Mouse (Mus musculus) thymus, postnatal 36 days (tissue): Measurements from ENCODE around the gene Numb.
"Not testable (repeated sequence)": the region's sequence is repeated elsewhere in the genome, so short reads cannot be mapped to it uniquely, and the experiment has no call there.

ENCODE experiments used
- DNase-seq, 2 experiments: peaks; one replicate each; pipeline ENCODE4 v3.0.0; 2022; ENCODE audit warnings: mixed read lengths in 2 of 2

Numb gene

DNA sequence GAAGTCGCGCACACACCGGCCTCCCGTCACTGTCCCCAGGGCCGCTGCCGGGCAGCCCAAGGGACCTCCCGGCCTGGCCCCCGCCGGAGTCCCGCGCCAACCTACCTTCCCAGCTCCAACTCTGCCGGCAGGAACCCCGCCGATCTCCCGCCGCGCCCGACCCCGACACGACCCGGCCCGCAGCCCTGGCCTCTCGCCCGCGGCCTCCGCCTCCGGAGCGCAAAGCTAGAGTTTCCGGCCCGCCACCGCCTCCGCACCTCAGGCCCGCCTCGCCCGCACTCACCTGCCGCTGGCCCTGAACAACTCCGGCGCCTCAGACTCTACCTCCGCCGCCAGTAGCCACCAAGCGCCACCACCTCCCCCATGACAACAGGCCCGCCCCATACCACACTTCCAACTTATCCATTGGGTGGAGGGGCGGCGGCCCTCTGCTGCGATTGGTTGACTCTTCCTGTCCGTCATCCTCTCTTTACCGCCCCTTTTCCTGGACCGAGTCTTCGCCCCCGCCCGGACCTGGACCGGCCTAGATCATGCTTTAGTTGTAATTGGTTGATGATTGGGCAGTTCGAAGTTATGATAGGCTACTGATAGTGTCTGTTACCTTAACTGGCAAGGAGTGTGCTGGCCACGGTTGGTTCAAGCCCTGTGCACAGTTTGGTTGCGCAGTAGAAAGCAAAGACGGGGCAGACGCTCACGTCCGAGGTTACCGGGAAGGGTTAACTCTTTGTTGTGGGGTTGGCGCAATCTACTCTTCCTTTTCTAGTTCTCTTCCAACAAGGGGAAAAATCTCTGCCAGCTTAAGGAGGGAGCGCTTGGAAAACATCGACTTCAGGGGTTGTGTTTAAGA is at the start of gene Numb:
Numb (minus strand) TSS at position 400 of the 847 bp plus-strand sequence.
- DNase-seq, result peak; percentile 97

DNA sequence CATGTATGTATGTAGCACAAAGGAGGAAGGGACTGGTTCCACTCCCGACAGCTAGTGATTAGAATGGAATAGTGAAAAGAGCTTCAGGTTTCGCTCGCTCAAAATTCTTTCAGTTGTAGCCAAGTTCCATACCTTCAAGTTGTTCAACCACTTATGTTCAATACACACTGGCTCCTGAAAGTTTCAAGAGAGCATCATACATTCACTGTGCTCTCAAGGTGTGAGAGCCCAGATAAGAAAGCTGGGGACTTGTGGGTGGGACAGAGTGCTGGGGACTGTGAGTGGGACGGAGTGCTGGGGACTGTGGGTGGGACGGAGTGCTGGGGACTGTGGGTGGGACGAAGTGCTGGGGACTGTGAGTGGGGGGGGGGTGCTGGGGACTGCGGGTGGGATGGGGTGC is 43.5 kb upstream of the Numb start:
- no peak for DNase-seq

DNA sequence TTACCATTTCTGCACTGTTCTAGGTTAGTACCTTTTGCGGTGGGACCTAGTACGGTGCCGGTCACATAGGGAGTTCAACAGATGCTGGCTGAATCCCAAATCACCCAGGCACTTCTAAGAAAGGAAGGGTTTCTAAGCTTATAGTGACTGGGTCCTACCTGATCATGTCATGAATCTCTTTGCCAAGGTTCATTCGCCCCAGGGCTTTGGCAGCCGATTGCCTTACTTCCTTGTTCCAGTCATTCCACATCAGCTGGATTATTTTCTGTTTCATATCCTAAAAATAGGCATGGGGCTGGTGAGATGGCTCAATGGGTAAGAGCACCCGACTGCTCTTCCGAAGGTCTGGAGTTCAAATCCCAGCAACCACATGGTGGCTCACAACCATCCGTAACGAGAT is 36.5 kb upstream of the Numb start:
- no peak for DNase-seq

DNA sequence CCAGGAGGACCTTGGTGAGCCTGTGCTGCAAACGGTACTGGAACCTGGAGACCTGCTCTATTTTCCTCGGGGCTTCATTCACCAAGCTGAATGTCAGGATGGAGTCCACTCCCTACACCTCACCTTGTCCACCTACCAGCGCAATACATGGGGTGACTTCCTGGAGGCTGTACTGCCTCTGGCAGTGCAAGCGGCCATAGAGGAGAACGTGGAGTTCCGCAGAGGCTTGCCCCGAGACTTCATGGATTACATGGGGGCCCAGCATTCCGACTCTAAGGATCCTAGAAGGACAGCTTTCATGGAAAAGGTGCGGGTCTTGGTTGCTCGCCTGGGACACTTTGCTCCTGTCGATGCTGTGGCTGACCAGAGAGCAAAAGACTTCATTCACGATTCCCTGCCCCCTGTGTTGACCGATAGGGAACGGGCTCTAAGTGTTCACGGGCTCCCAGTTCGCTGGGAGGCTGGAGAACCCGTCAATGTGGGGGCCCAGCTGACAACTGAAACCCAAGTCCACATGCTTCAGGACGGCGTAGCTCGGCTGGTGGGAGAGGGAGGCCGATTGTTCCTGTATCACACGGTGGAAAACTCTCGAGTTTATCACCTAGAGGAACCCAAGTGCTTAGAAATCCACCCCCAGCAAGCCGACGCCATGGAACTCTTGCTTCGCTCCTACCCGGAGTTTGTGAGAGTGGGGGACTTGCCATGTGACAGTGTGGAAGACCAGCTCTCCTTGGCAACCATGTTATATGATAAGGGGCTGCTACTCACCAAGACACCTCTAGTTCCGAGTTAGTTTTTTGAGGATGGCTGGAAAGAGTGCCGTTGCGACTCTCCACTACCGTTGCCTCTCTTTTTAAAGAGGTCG is 30.2 kb upstream of the Numb start:
- no peak for DNase-seq

DNA sequence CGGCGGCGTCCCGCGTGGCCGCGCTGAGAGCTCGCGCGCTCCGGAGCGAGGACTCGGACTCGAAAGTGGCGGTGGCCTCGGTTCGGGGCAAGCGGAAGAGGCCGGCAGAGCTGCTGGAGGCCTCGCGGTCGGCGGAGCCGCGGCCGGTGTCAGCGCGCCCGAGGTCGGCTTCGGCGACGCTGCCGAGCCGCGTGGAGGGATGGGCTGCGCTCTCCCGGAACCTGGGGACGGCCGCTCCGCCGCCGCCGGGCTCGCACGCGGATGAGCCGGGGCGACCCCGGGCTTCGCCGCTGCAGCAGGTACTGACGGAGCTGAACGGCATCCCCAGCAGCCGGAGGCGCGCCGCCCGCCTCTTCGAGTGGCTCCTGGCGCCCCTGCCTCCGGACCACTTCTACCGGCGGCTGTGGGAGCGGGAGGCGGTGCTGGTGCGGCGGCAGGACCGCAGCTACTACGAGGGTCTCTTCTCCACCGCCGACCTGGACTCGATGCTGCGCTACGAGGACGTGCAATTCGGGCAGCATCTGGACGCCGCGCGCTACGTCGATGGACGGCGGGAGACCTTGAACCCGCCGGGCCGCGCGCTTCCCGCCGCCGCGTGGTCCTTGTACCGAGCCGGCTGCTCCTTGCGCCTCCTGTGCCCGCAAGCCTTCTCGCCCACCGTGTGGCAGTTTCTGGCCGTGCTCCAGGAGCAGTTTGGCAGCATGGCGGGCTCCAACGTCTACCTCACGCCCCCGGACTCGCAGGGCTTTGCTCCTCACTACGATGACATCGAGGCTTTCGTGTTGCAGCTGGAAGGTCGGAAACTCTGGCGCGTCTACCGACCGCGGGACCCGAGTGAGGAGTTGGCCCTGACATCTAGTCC is 29.3 kb upstream of the Numb start:
- DNase-seq, result peak; percentile 38 to 56

DNA sequence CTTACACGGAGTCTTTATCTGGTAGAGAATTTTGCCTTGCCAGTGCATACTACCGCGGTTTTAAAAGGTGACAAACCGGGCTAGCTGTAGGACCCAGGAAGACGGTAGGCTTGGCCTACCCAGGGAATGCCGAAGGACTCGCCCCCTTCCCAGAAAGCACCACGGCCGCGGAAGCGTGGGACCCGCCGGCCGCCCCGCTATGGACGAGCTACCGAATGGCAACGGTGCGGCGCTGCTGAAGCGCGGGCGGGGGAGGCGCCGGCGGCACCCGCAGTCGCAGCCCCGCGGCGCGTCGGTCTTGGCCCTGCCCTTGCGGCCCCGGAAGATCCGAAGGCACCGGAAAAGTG is 28.7 kb upstream of the Numb start, which contains the start of gene Riox1:
Riox1 (plus strand) TSS at position 116 of the 347 bp plus-strand sequence.
- DNase-seq, result peak; percentile 76 to 82

DNA sequence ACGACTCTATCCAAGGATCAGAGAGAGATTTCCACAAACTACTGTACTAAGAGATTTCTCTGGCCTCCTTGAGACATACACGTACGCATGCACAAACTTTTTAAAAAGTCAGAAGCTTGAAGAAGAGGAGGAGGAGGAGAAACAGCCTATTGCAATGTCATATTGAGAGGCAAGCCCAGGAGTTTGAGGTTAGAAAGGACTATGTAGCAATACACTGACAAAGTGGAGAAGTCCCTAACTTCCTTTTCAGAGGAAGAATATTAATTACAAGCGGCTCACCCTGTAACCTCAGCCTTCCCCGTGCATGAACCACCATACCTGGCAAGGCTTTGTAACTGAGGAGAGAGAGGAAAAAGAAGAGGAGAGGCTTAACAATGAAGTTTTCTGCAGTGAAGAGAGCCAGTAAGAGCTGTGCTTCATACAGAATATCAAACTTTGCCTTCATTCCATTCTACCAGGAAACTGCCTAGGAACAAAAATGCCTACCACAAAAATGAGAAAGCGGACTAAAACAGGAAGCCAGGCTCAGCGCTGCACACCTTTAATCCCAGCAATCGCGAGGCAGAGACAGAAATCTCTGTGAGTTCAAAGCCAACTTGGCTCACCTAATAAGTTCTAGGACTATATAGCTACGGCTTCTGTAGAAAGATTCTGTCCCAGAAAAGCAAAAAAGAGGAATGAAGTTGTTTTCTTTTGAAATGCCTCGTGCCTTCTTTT is 28.2 kb upstream of the Numb start:
- no peak for DNase-seq

DNA sequence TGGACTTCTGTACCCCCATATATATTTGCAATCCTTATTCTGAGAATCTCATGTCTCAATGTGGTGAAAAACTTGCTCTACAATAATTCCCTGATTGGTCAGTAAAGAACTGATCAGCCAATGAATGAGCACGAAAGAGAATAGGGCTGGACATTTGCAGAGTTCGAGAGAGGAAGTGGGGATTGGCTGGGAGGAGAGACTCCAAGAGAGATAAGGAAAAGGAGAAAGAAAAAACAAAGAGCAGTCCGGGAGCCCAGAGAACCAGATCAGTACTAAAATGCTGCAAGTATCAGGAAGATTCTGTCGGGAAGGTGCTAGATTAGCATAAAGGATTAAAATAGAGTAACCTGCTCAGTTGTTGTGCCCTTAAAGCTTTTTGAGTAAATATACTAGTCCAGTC is 27.3 kb upstream of the Numb start:
- no peak for DNase-seq

DNA sequence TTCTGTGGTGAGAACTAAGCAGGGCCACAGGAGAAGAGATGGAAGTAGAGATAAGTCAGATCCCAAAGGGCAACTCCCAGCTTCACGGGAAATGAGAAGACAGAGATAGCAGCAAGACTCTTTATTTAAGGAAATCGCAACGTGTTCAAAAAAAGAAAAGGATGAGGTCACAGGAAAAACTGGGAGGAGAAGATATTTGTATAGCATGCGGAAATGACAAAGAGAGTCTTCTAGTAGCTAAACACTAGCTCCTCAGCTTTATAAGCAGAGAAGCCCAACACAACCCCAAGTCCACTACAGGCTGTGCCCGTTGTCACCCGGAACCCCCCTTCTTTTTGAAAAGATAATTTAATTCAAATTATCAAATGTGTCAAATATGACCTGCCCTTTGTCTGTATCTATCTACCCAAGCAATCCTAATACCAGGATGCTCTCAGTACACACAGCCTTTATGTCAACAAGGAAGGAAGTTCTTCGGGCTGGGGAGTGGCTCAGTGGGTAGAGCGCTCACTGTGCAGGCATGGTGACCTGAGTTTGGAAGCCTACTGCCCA is 25.6 kb upstream of the Numb start:
- DNase-seq, result no peak

DNA sequence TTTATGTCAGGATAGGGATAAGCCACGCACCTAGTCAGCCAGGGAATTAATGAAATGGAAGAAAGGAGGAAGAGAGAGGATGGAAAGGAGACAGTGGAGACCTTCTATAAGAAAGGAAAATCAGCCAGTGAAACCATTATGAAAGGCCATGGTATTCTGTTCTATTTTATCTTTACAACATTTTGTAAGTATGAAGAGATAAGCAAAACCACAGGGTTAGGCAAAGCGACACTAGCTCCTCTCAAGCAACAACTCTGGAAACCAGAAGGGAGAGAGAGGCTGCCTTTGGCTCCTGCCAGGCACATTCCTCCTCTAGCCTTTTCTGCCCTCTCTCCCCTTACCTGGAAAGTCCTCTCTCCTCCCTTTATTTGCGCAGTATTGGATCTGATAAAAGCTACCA is 20.2 kb upstream of the Numb start:
- DNase-seq, result no peak

DNA sequence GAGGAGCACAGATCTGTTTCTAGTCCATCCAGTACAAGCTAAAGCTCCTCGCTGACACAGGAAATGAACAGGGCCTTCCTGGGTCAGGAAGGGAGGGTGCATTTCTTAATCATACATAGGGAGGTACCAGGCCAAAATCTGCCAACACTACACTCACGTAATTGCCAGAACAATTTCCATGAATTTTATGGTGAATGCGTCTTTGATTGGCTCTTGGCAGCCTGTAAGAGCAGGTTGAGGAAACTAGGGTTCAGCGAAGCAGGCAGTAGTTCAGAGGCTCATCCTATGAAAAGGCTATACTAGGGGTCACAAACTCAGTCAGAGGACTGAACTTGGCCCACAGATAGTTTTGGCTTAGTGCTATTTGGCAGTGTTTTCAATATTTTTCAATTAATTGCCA is 18.3 kb upstream of the Numb start:
- DNase-seq, result no peak

DNA sequence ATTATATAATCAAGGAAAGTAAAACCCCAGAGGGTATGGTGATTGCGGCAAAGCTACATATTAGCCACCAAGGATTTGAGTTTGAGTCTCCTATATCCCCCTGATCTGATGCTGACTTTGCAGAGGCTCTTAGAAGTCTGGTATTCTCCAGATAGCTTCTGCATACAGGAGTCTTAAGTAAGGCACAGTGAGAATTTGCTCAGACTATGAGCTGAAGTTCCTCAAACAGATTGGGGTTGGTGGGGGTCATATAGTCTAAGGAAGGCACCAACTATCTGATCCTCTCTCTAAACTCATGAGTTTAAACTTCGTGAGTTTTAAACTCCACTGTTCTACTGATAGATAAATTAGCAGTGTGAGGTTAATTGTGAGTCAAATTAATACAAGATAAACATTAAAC is 17.6 kb upstream of the Numb start:
- no peak for DNase-seq

DNA sequence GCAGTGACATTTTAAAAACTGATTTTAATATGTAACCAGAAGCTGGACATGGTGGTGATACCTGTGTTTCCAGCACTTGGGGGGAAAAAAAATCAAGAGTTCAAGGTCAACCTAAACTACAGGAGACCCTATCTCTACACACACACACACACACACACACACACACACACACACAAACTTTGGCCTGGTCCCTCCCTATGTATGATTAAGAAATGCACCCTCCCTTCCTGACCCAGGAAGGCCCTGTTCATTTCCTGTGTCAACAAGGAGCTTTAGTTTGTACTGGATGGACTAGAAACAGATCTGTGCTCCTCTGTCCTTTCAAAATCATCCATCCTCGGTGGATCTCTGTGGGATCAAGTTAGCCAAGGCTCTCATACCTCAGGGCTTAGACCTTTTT is 16.9 kb upstream of the Numb start:
- DNase-seq, result not testable (repeated sequence)

DNA sequence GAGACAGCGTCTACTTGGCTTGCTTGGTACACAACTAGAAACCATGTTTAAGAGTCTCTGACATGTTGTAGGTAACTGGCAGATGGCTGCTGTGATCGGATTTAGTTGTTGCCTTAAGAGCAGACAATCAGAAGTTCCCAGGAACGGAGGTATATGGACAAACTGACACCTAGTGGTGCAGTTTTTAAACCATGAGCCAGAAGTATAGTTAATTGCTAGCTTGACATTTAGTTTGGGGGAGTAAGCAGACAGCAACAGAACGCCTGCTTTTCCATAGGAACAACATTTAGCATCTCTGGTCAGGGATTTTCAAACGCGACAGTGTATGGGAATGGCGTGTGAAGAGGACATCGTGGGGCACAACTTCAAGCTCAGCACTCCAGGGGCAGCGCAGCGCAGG is 15.9 kb upstream of the Numb start:
- DNase-seq, result no peak

DNA sequence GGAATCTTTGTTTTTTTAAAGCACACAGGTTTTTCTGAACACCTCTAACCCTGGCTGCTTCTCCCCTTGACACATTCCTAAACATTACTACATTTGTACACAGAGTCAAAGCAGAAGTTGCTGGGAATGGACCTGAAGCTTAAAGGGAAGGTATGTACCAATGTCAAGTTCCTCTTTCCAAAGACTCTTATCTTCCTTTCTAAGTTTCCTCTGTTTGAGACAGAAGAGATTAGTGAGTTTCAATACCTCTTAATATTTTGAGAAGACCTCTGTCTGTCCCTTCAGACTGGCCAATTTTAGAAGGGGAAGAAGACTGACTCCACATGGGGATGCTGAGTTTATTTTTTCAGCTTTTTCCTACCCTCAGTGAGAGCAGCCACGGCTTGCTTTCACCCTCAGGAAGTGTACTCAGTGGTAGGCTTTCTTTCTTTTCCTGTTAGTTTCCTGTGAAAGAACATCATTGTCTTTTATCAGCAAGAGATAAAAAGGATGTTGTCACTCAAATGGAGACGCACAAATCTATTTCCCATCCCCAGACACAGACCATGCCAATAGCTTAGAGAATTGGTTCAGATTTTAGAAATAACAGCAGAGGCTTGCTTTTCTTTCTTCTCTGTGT is 7.6 kb upstream of the Numb start:
- DNase-seq, result no peak

DNA sequence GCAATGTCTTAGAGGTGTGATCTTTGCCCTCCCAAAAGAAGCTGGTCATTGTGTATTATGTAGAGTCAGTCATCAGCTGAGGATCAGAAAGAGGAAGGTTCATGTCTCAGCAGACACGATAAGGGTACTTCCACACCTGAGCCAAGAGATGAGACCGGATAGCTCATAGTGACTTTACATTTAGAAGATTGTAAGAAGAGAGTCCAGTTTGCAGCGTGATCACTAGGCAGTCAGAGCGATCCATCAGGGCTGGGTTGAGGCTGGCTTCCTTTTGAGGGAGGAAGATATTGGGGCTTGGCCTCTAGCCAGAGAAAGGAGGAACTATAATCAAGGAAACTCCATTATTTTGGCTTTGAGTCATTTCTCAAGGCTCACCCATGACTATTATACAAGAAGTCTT is 6.0 kb upstream of the Numb start:
- DNase-seq, result no peak

DNA sequence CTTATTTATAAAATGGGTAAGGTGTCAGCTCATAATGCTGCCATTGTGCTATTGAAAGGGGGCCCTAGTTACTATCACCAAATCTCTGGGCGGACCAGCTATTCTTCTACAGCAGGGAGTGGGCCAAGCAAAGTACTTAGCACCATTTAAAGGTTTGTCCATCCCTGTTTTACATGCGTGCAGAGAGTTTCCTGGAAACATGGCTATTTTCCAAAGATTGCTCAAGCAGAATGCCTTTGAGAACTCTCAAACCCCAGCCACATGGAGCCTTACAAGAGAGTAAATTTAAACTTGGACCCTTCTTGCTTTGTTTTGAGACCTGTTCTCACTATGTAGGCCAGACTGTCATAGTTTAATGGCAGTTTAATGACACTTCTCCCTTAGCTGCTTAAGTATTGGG is 4.3 kb upstream of the Numb start:
- no peak for DNase-seq

DNA sequence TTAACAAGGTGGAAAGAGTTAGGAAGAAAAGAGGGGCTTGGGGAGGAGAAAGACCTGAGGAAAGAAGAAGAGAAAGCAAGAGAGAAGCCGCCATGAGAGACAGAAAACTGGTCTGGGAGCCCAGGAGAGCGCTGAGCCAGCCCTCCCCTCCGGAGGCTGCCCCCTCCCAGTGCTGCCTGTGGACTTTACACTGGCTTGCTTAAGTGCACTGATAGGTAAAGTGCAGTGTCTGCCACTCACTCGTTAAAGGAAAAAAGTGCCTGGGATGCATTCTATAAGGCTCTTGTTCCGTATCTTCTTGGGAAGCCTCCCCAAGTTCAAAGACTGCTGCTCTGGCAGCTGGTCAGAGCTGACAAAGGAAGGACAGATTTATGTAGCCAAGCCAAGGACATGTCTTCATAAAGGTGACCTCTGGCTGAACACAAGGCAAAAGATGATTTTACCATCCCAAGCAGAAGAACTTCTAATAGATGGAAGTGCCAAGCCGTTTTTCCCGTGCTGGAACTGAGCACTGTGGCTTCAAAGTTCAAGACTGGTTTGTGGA is 3.5 kb upstream of the Numb start:
- no peak for DNase-seq

DNA sequence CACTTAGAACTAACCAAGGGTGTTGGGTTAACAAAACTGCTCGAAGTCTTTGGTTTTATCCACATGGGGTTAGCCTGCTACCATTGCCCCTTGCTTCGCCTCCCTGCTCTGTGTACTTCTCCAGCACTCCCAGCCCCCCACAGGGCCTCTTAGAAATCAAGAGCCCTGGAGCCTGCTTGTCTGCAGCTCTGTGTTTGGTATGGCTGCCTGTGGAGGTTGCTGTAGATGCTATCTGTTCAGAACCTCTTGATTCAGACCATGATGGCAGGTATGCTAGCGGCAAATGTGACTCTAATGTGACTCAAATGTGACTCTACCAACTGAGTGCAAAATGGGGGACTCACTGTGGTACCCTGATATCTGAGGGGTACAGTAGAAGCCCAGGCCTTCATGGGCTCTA is 2.6 kb upstream of the Numb start:
- no peak for DNase-seq

DNA sequence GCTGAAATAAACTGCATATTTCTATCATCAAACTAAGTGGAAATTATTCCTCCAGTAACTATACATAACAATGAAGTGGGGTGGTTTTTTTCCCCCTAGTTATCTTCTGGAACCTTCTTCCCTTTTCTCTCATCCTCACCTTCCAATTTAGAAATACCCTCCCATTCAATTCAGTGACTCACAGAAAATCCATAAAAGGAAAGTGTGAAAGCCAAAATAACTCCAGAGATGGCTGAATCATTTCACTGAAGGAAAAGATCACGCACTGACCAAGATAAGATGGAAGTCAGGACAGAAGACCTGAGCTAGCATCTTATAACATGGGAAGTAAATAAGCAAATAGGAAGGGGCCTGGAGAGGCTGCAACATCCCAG is 1.7 kb upstream of the Numb start:
- DNase-seq, result no peak

DNA sequence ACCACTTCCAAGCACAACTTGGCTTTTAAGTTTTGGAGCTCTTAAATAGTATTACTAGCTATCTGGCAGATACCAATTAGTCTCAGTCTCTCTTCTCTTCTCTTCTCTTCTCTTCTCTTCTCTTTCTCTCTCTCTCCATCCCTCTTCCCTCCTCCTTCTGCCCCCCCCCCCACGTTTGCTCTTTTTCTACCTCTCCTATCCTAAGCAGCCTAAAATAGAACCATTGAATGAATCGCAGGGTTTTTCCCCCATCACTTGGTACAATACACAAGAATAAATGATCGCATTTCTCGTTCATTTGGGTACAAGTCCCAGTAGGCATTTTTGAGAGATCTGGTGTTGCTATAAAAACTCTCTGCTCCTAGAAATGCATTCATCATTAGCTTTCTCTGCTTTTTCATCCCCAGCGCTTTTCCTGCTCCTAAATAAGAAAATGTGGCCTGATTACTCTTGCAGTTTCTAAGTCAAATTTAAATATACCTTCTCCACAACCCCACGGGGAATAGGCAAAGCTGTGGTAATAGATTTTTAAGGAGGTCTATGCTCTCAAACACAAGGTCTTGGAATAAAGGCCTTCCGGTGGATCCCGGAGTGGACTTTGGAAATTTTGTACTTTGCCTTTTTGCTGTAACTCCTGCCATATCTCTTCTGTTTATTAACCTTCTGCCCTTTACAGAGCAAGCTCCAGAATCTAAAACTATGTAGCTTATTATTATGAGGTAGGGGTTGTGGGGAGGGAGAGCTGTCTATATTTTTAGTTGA is 1.2 kb upstream of the Numb start:
- DNase-seq, result no peak
